Mouse (Mus musculus): ENCODE data around the gene Apol11b. TPM values are rescaled to one million over a fixed set of nuclear protein-coding genes. Genes with fewer than 3 reads are reported as not detected.

Apol11b gene
- total RNA-seq, 2 experiments from 2014 or later, result not detected

Other genes with a start within 250 kb of the Apol11b start
- under 1 TPM; 0.49 to 0.71 TPM for gene Apol7a, start 244.2 kb downstream of the Apol11b start, total RNA-seq (2021)
- gene Apol9a, start 232.2 kb downstream of the Apol11b start, total RNA-seq (2021), result under 1 TPM; 0.55 to 0.81 TPM
- under 1 TPM in 1 of 2 experiments, not detected in 1; 0.32 TPM for gene Apol7b, start 195.8 kb downstream of the Apol11b start, total RNA-seq (2021)
- not detected for gene Apol10a, start 166.2 kb downstream of the Apol11b start, total RNA-seq (2021)
- not detected for gene Apol11a, start 135.0 kb downstream of the Apol11b start, total RNA-seq (2021)
- gene Apol7c, start 110.0 kb downstream of the Apol11b start, total RNA-seq (2021), result not detected
- gene 1700025B11Rik, start 81.4 kb downstream of the Apol11b start, total RNA-seq (2021), result not detected
- not detected for gene Apol10b, start 47.2 kb downstream of the Apol11b start, total RNA-seq (2021)
- not detected for gene Gm36245, start 44.0 kb downstream of the Apol11b start, total RNA-seq (2021)
- gene Apol7e, start 55.6 kb upstream of the Apol11b start, total RNA-seq (2021), result not detected
- under 1 TPM in 1 of 2 experiments, not detected in 1; 0.30 TPM for gene Apol9b, start 85.8 kb upstream of the Apol11b start, total RNA-seq (2021)
- gene Apol8, start 113.7 kb upstream of the Apol11b start, total RNA-seq (2021), result 1 to 10 TPM in 1 of 2 experiments, under 1 TPM in 1; 0.97 to 1.2 TPM
- 10 to 100 TPM; 58.2 to 58.8 TPM for gene Myh9, start 198.9 kb upstream of the Apol11b start, total RNA-seq (2021)

Data from left cerebral cortex, postnatal 10 days (tissue).